Comparison of ENCODE assay signal across 18 mouse cellular contexts in genomic region chr12:100330234-100330633, GRCm38 (mm10).
"Had no signal": no experiment of that assay in that cellular context is flagged by ENCODE, and none has a peak within 500 bp of the region (broad histone marks: within the 10 kb centered on the region; RNA-seq: fewer than 3 reads in every experiment).

No protein-coding gene starts in this region.

- H3K9ac ChIP-seq: kidney, embryonic 15.5 days; limb, embryonic 12.5 days; limb, embryonic 15.5 days; liver, embryonic 12.5 days; liver, embryonic 15.5 days; midbrain, embryonic 12.5 days; midbrain, embryonic 15.5 days; neural tube, embryonic 12.5 days; neural tube, embryonic 15.5 days had no signal

- H3K9me3 ChIP-seq: kidney, embryonic 15.5 days; limb, embryonic 12.5 days; limb, embryonic 15.5 days; liver, embryonic 12.5 days; liver, embryonic 15.5 days; midbrain, embryonic 12.5 days; midbrain, embryonic 15.5 days; neural tube, embryonic 12.5 days; neural tube, embryonic 15.5 days had no signal

- H3K27ac ChIP-seq: kidney, embryonic 15.5 days; limb, embryonic 12.5 days; limb, embryonic 15.5 days; liver, embryonic 12.5 days; liver, embryonic 15.5 days; midbrain, embryonic 12.5 days; midbrain, embryonic 15.5 days; neural tube, embryonic 12.5 days; neural tube, embryonic 15.5 days had no signal

- ATAC-seq: intestine, postnatal 0 days; liver, embryonic 12.5 days; midbrain, embryonic 15.5 days had no signal

- H3K27me3 ChIP-seq: kidney, embryonic 15.5 days; limb, embryonic 12.5 days; limb, embryonic 15.5 days; liver, embryonic 12.5 days; liver, embryonic 15.5 days; midbrain, embryonic 12.5 days; midbrain, embryonic 15.5 days; neural tube, embryonic 12.5 days; neural tube, embryonic 15.5 days had no signal

- H3K4me3 ChIP-seq: kidney, embryonic 15.5 days; limb, embryonic 12.5 days; limb, embryonic 15.5 days; liver, embryonic 12.5 days; liver, embryonic 15.5 days; midbrain, embryonic 12.5 days; midbrain, embryonic 15.5 days; neural tube, embryonic 12.5 days; neural tube, embryonic 15.5 days had no signal

- H3K36me3 ChIP-seq: liver, embryonic 15.5 days had no signal

- DNase-seq: kidney, adult 8-10 months; kidney, postnatal 10 days; kidney, postnatal 36 days; left cerebral cortex, postnatal 4 days; lung, adult 2 months; lung, postnatal 36 days; thymus, adult 2 months; thymus, postnatal 4 days had no signal

- H3K4me2 ChIP-seq: kidney, embryonic 15.5 days; limb, embryonic 12.5 days; limb, embryonic 15.5 days; liver, embryonic 12.5 days; liver, embryonic 15.5 days; midbrain, embryonic 12.5 days; midbrain, embryonic 15.5 days; neural tube, embryonic 12.5 days; neural tube, embryonic 15.5 days had no signal

- H3K4me1 ChIP-seq: kidney, embryonic 15.5 days; limb, embryonic 12.5 days; limb, embryonic 15.5 days; liver, embryonic 12.5 days; liver, embryonic 15.5 days; midbrain, embryonic 12.5 days; midbrain, embryonic 15.5 days; neural tube, embryonic 12.5 days had no signal
